Mouse (Mus musculus) E14TG2a.4 (cell line): ENCODE data around the gene Trex1.

Experiments used
- H3K27me3 ChIP-seq: 2 replicates; pipeline ENCODE4 v1.6.1; 2014; ENCODE audit warnings: low read length, control low read depth; ENCODE audit not compliant: insufficient read depth
- H3K36me3 ChIP-seq: 2 replicates; pipeline ENCODE4 v1.6.1; 2014; ENCODE audit warnings: low read length, control low read depth; ENCODE audit not compliant: insufficient read depth
- H3K4me1 ChIP-seq: replicated peaks from 2 replicates; pipeline ENCODE4 v1.6.1; 2014; ENCODE audit warnings: low read depth, low read length, control low read depth
- H3K4me3 ChIP-seq: replicated peaks from 2 replicates; pipeline ENCODE4 v1.5.1; 2014; ENCODE audit warnings: mild to moderate bottlenecking, low read length
- H3K9me3 ChIP-seq: 2 replicates; pipeline ENCODE4 v1.6.1; 2014; ENCODE audit warnings: low read length, control low read depth
- CTCF ChIP-seq: conservative IDR thresholded peaks from 2 replicates; pipeline ENCODE4 v1.5.1; 2014; ENCODE audit warnings: low read length
- NANOG ChIP-seq: IDR thresholded peaks from 2 replicates; pipeline ENCODE4 v1.6.1; 2014; ENCODE audit warnings: borderline replicate concordance, low read length, mixed read lengths
- POU5F1 ChIP-seq: IDR thresholded peaks from 2 replicates; pipeline ENCODE4 v1.6.1; 2014; ENCODE audit warnings: low read length, borderline replicate concordance

The Trex1 gene

DNA sequence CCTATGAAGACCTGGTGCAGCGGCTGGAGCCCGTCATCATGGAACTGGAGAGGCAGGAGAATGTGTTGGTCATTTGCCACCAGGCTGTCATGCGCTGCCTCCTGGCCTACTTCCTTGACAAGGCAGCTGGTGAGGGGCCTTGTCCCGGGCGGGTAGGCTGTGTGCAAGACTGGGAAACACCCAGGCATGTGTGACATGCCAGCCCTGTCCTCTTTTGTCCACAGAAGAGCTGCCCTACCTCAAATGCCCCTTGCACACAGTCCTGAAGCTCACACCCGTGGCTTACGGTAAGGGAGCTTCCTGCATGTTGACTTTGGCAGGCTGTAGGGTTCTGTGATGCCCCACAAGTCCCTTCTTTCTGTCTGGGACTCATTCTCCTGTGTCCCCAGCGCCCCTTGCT is 32.0 kb downstream of the Trex1 start:
- Histone ChIP-seq H3K4me1 (peaks cover 39% of the 10 kb centered on the region), H3K4me3 (no peak overlapping the region), H3K27me3 (no peaks in the 10 kb centered on the region), H3K9me3 (no peaks in the 10 kb centered on the region), H3K36me3 (peaks cover 6% of the 10 kb centered on the region; the same call in 1 of the 2 replicates)
- no peak for TF ChIP-seq NANOG
- no peak for TF ChIP-seq POU5F1
- no peak for TF ChIP-seq CTCF

DNA sequence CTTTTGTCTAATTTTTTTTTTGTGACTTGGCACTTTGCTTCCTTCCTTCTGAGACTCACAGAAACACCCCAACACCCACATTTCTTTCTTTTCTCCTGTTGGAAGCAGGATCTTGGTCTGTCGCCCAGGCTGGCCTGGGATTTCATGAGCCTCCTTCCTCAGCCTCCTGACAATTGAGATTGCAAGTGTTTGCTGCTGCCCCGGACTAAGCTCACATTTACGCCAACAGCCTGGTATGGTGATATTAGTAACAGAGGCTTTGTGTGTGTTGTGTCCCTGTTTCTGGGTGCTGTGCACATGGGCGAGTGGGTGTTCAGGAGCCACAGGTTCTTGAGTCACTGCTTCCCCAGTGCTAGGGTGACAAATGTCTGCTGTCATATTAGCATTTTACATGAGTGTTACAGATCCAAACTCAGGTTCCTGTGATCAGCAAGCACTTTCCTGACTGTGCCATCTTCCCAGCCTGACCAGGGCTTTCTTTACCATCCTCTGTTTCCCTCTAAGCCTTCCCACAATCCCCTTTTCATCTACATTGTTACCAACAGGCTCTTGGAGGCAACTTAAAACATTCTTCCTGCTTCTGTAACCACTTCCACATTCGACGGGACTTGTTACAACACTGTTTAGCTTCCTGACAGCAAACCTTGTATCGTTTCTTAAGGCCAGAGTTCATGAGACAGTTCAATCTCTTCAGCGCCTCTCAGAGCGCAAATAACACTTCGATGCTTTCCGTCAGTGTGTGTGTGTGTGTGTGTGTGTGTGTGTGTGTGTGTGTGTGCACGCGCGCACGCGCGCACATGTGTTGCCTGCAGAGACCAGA is 36.5 kb downstream of the Trex1 start:
- Histone ChIP-seq H3K36me3 (no peaks in the 10 kb centered on the region), H3K4me3 (no peak overlapping the region), H3K27me3 (no peaks in the 10 kb centered on the region), H3K9me3 (no peaks in the 10 kb centered on the region), H3K4me1 (peaks cover 13% of the 10 kb centered on the region)
- TF ChIP-seq CTCF (no peak), POU5F1 (no peak), NANOG (no peak)

DNA sequence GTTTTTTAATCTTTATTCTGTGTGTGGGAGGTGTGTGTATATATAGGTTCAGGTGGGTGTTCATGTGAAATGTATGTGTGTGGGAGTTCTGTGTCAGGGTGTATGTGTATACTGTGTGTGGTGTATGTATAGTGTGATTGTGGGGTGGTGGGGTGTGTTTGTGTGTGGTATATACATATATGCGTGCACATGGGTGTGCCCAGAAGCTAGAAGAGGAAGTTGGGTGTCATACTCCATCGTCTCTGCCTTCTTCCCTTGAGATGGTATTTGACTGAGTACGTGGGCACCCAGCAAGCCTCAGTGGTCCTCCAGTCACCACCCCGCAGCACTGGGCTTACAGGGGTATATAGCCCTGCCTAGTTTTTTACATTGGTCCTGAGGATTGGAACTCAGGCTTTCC is 38.1 kb downstream of the Trex1 start:
- Histone ChIP-seq H3K27me3 (no peaks in the 10 kb centered on the region), H3K9me3 (no peaks in the 10 kb centered on the region), H3K4me1 (peaks cover 13% of the 10 kb centered on the region), H3K36me3 (no peaks in the 10 kb centered on the region), H3K4me3 (no peak overlapping the region)
- TF ChIP-seq CTCF (no peak), NANOG (no peak), POU5F1 (no peak)

DNA sequence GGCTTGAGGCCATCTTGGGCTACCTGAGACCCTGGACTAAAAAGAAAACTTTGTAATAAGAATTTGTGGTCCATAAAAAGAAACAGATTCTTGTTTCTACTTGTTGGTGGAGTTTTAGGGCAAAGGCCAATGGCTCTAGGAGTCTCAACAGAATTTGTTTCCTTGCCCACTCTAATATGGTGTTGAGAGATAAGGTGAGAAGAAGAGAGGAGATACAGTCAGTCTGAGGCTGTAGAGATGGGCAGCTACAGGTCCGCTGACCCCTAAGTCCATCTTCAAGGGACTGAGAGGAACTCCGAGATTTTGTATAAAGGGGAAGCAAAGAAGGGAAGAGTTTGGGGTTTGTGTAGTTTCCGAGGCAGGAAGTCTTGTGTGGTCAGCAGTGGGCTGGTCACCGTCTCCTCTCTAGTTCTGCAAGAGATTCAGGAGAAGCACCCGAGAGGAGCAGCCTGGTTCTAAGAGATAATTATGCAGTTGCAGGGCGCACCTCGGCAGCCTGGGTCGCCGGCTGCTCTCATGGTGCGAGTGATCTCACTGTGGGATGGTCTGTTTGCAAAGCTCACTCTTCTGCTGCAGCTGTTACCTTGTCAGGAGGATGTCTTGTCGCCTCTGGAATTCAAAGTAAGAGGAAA is 42.4 kb downstream of the Trex1 start:
- H3K27me3 ChIP-seq, result no peaks in the 10 kb centered on the region
- H3K9me3 ChIP-seq, result no peaks in the 10 kb centered on the region
- no peak for TF ChIP-seq NANOG
- TF ChIP-seq CTCF, result no peak
- no peak for TF ChIP-seq POU5F1
- no peak overlapping the region for H3K4me3 ChIP-seq
- no peaks in the 10 kb centered on the region for H3K36me3 ChIP-seq
- 0 out of 2 replicates have a peak, but pooled peaks cover 4% of the 10 kb centered on the region for H3K4me1 ChIP-seq

DNA sequence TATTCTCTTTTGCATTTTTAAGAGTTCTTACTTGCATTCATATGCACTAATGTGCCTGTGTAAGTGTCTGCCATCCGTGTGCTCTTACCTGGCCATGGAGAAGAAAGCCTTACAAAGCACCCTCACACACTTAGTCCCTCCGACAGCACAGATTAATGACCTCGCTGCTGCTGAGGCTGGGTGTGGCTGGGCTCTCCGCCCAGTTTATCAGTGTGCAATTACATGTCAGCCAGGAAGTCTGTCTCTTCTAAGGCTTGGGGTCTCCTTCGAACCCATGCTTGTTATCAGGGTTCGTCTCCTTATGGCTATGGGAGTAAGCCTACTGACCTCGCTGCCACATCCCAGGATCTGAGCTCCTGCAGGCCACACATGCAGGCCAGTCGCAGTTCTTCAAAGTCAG is 44.1 kb downstream of the Trex1 start:
- H3K4me3 ChIP-seq, result no peak overlapping the region
- H3K36me3 ChIP-seq, result no peaks in the 10 kb centered on the region
- no peaks in the 10 kb centered on the region for H3K27me3 ChIP-seq
- H3K4me1 ChIP-seq, result 0 out of 2 replicates have a peak, but pooled peaks cover 4% of the 10 kb centered on the region
- no peak for TF ChIP-seq CTCF
- TF ChIP-seq POU5F1, result no peak
- TF ChIP-seq NANOG, result no peak
- no peaks in the 10 kb centered on the region for H3K9me3 ChIP-seq

DNA sequence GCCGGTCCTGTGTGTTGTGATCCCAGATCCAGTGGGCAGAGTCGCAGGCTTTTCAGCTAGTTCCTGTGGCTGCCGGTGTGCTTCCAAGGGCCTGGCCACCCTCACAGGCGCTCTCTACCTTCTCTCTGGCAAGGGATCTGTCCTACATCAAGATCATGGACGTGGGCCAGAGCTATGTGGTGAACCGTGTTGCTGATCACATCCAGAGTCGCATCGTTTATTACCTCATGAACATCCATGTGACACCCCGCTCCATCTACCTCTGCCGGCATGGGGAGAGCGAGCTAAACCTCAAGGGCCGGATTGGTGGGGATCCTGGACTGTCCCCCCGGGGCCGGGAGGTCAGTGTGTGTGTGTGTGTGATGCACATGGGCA is 49.2 kb downstream of the Trex1 start:
- H3K27me3 ChIP-seq, result no peaks in the 10 kb centered on the region
- no peak overlapping the region for H3K4me3 ChIP-seq
- TF ChIP-seq CTCF (no peak), NANOG (no peak), POU5F1 (no peak)
- H3K4me1 ChIP-seq, result peaks cover 36% of the 10 kb centered on the region
- no peaks in the 10 kb centered on the region for H3K9me3 ChIP-seq
- H3K36me3 ChIP-seq, result no peaks in the 10 kb centered on the region

DNA sequence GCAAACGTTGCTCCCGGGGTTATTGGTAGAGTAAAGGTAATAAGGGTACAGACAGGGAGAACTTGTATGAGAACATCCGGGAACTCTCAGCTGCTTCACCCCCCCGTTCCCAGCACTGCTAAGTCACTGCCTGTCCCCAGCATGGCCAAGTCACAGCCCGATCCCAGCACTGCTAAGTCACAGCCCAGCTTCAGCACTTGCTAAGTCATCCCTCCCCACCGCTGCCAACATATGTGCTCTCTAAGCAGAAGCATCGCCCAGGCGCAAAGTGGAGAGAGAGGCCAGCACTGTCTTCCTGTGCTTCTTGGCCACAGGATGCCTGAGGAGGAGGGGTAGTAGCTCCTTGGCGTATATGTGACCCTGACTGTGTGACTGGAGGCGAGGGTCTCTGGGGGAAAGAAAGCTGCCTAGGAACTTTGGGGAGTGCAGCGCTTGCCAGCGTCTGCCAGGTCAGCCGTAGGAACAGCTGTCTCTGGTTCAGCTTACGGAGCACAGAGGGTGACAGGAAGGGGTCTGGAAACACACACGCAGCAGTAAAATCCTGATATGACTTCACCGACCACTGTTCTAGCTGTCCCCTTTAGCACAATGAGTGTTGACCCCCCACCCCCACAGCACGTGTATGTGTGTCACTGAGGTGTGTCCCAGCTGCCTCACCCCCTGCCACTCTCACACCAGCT is 49.8 kb downstream of the Trex1 start:
- Histone ChIP-seq H3K27me3 (no peaks in the 10 kb centered on the region), H3K4me3 (0 out of 2 replicates have a peak overlapping the region, but pooled peaks have one; percentile 6), H3K36me3 (no peaks in the 10 kb centered on the region), H3K4me1 (peaks cover 37% of the 10 kb centered on the region), H3K9me3 (no peaks in the 10 kb centered on the region)
- no peak for TF ChIP-seq CTCF
- no peak for TF ChIP-seq NANOG
- no peak for TF ChIP-seq POU5F1

DNA sequence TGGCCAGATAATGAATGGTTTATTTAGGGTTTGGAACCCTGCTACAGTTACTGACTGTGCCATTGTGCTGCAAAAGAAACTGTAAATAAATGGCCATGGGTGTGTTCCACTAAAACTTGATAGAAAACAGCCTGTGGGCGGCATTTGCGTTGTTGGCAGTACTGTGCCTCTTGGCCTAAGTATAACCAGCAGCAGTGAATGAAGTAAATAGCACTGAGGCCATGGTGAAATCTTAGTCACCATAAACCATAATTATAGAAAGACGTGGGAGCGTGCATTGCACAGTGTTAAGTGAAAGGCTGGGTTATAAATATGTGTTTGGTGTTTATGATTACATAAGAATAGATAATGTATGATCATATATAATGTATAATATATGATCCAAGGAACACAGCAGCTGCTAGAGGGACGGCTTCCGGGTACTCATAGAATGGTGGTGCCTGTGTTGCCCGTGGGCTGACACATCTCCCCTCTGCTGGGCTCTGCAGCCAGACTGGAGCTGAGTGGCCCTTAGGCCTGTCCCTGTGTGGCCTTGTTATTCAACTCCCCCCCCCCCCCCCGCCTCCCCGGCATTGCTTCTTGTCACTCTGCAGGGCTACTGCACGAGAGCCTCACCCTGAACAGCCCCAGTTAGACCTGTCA is 50.4 kb downstream of the Trex1 start:
- Histone ChIP-seq H3K4me1 (peaks cover 37% of the 10 kb centered on the region), H3K36me3 (no peaks in the 10 kb centered on the region), H3K27me3 (no peaks in the 10 kb centered on the region), H3K4me3 (no peak overlapping the region), H3K9me3 (no peaks in the 10 kb centered on the region)
- TF ChIP-seq NANOG, result no peak

DNA sequence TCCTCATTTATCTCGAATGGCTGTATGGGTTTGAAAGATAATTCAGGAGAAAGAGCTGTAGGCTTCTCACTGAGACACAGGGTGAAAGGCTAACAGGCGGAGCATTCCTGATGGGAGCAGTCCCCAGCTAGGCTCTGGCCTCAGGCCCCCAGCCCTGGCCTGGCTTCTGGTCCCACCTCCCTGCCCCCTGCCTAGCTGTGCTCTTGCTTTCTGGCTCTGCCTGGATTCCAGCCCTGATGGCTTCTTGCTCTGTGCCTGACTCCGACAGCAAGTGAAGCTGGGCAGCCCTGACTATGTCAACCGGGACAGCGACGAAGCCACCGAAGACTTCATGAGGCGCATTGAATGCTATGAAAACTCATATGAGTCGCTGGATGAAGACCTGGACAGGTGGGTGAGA is 51.5 kb downstream of the Trex1 start:
- peaks cover 37% of the 10 kb centered on the region for H3K4me1 ChIP-seq
- no peaks in the 10 kb centered on the region for H3K27me3 ChIP-seq
- TF ChIP-seq CTCF (no peak), NANOG (no peak), POU5F1 (no peak)
- no peaks in the 10 kb centered on the region for H3K9me3 ChIP-seq
- H3K36me3 ChIP-seq, result no peaks in the 10 kb centered on the region
- H3K4me3 ChIP-seq, result no peak overlapping the region
